Mouse (Mus musculus): ENCODE data around the gene Slc25a13.

The Slc25a13 gene

GRCm38 (mm10) chr6:6112767-6113528 is 104.0 kb downstream of the Slc25a13 start:
- in situ Hi-C loops (cut with MboI) = no loop called here

DNA sequence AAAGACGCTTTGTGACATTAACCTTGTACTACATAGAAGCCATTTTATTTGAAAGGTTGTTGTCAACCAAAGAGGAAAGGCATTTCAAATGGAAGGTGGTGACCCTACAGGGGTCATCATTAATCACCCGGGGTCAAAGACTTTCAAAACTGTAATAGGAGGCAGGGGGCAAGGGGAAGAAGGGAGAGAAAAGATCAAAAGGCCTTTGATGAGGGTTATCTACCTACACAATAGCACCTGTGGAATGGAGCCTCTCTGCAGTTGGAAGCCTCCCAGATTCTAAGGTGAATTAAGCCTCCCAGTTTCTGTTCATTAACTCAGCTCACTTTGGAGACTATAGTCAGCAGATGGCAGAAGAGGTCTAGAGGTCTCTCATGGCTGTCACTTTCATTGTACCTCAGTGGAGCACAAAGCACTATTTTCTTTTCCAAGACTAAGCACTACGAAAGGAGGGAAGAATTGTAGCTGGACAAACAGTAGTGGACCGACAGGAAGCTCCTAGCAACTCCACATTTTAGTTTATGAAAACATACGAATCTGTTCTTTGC is 109.5 kb downstream of the Slc25a13 start:
- in situ Hi-C loops (cut with MboI) = no loop called here

DNA sequence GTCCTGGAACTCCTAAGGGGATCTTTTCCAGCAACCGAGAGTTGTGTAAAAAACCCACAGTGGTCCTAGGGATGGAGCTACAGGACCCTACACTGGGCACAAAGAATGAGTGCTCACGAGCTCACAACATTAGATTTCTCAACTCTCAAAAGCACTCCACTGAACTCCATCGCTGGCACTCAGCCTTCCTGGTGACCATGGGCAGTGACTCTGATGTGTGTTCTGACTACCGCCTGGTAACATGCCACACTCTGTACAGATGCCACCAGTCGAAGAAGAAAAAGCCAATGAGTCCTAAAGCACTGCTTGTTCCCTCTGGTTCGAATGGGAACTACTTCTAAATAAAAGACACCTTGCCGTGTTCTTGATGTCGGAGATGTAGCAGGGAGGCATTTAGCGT is 111.4 kb downstream of the Slc25a13 start:
- in situ Hi-C loops (cut with MboI) = no loop called here

- in situ Hi-C loops (cut with MboI) = no loop called here
Observed at GRCm38 (mm10) chr6:6103469-6103868, 113.5 kb downstream of the Slc25a13 start.

DNA sequence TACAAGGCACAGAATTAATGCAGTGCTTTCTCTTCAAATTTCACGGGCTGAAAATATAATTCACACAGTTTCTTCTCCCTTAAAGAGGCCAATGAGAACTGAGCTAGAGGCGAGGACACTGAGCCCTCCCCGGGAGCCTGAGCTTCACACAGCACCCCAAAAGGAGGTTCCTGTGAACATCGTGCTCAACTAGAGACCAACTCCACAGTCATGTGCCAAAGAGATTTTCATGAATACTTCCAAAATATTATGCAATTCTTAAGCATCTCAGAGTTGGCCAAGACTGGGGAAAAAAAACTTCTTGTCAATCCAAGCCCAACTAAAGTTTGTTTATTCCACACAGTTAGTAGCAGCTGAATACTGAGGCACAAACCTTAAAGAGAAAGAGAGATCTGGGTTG is 115.4 kb downstream of the Slc25a13 start:
- in situ Hi-C loops (cut with MboI) = no loop called here

DNA sequence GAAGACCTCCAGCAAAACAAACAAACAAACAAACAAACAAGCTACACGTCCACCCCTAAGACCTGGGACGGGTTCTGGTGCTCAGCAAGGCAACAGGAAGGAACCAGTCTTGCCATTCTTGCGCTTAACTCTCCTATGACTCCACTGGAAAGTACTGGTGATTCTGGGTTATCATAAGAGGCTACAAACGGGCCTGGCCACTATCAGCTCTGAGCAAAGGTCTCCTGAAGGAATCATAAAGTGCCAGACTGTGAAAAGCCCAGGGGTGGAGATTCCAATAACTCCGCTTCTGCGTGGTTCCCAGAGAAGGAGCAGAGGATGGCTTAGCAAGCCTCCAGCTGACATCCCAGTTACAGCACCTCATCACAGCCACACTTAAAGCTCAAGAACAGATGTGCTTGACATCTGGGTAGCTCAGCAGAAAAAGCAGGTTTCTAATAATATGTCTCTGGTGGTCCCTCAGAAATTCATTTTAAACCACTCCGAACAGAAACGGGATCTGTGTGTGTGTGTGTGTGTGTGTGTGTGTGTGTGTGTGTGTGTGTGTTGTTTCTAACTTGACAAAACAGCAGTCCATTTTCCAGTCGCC is 116.0 kb downstream of the Slc25a13 start:
- in situ Hi-C loops (cut with MboI) = no loop called here

DNA sequence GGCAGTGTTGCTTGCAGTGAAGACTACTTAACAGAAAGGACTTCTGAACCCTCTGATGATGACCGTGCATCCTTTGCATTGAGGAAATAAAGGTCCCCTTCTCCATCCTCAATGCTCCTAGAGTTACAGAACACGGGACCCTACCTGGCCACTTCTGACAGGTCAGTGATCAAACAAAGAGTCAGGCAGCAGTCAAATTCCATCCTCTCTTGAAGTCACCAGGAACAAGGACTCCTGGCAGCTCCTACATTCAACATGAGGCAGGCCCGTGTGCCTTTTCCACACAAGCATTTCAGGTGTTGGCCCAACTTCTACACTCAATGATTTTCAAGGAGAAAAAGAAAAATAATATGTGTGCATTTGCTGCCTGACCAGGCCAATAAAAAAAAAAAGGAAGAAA is 123.0 kb downstream of the Slc25a13 start:
- in situ Hi-C loops (cut with MboI) = no loop called here

DNA sequence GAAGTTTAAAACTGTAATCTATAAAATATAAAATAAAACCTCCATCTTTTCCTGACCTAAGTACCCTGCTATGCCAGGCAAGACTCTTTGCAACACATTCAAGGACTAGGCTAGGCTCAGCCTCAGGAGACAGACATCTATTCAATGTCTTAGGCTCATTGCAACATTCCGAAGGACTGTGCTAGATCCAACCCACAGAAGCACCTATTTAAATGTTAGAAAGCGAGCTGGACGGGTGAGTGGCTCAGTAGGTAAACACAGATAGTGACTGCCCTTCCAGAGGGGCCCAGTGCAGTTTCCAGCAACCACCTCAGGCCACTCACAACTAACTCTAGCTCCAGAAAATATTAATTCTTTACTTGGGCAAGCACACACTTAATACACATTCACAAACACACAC is 123.5 kb downstream of the Slc25a13 start:
- in situ Hi-C loops (cut with MboI) = no loop called here

DNA sequence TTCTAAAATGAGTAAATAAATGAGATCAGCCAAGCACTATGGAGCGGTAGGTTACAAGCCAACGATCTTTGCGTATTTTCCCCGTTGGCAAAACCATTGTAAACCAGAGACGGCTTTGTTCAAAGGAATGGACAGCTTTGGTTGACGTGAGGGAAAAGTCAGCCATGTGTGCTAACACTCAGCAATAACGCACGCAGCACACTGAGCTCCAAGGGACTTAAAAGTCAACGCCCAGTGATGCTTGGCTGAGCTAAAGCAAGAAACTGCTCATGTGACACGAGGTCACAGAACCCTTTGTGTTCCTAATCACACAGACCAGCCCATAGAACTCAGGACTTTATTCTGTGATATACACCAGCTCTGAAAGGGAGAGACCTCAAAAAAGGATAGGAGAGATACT is 124.5 kb downstream of the Slc25a13 start:
- in situ Hi-C loops (cut with MboI) = no loop called here

DNA sequence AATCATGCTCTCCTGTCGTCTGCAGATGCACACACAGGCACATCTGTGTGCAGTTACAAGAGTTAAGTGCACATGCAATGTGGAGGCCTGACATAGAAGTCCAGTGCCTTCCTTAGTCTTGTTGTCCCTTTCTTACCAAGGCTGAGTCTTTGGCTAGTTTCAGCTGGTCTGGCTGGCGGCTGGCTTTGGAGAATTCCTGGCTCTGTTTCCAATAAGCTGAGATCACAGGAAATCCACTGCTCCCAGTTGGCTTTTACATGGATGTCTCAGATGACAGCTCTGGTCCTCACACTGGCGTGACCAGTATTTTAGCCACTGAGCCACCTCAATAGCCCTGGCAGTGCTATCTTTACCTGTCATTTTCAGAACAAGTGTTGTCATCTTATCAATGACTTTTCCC is 126.0 kb downstream of the Slc25a13 start:
- in situ Hi-C loops (cut with MboI) = no loop called here

GRCm38 (mm10) chr6:6088151-6088550 is 128.8 kb downstream of the Slc25a13 start:
- in situ Hi-C loops (cut with MboI) = no loop called here

DNA sequence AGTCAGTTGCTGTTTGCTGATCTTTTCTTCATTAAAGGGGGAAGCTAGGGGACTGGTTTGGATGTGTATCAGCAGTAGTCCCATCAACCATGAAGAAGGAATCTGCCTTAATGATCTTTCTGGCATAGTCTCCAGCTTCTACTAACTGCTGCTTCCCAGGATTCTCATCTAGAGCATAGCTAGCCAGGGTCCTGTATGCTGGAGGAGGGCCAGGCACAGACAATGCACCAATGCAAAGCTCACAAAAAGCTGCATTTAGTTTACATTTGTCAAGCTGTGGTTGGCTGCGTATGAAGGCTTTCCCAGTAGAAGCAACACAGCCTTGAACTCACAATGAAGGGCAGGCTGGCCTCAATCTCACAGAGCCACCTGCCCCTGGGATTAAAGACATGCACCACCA is 136.5 kb downstream of the Slc25a13 start:
- in situ Hi-C loops (cut with MboI) = no loop called here

DNA sequence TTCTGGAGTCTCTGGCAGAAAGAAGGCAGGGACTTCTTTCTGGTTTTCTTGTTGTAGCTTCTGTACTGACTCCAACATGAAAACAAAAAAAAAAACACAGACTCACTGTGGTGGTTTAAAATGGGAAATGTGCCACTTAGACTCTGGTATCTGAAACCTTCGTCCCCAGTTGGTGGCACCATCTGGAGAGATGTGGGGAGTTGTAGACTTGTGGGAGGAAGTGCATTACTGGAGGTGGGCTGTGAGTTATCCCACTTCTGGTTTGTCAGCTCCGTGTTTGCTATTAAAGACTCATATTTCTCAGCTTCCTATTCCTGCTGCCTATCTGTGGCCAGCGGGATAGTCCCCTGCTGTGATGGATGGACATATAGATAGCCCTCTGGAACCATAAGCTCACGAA is 139.7 kb downstream of the Slc25a13 start:
- in situ Hi-C loops (cut with MboI) = no loop called here

DNA sequence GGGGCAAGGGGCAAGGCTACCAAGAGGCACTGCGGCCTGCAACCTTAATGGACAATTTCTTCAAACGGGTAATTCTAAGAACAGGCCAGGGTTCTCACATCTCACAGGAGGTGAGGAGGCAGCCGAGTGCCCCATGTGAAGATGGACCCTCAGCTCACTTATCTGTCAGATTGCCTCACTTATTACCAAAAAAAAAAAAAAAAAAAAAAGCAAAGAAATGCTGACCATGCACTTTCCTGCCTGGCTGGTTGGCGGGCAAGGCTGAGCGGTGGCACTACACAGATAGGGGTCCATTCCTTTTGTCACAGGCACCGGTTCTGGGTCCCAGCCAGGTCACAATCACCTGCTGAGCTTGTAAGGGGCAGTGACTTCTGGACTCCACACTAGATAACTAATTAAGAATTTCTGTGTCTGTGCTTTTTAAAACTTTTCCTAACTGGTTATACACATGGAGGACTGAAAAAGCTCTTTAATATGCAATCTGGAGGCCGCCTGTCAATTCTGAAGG is 141.0 kb downstream of the Slc25a13 start:
- in situ Hi-C loops (cut with MboI) = no loop called here

DNA sequence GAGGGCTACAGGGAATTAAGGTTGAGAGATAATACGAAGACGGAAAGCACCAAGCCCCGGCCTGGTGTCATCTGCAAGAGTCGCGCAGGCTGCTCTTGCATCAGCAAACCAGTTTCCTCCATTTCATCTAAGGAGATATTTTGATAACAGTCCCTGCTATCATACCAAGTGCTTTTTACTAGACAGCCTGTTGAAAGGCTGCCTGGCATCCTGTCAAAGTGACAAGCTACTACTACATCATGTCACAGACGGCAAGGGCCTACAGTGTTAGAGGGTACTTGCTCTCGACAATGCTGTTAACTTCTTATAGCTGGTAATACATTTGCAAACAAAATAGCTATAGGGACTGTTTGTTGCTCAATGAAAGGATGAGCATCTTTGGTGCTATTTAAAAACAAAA is 145.9 kb downstream of the Slc25a13 start:
- in situ Hi-C loops (cut with MboI) = no loop called here

GRCm38 (mm10) chr6:6070015-6070414 is 147.0 kb downstream of the Slc25a13 start:
- in situ Hi-C loops (cut with MboI) = no loop called here

DNA sequence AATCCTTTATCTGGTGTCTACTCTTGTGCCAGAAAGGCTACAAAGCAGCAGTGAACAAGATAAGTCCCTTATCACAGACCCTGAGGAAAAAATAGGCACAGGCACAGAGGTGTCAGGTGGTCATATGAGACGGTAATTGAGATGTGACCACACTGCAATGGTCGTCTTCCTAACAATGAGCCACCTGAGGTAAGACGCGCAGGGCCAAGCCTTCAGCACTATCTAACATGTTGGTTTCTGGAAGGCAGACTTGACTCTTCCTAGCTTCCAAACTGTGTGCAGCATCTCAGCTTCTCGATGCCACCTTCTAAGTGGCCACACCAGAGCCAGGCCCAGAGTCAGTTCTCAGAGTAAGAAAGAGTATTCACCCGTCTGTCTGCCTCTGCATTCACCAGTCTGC is 149.8 kb downstream of the Slc25a13 start:
- in situ Hi-C loops (cut with MboI) = no loop called here

DNA sequence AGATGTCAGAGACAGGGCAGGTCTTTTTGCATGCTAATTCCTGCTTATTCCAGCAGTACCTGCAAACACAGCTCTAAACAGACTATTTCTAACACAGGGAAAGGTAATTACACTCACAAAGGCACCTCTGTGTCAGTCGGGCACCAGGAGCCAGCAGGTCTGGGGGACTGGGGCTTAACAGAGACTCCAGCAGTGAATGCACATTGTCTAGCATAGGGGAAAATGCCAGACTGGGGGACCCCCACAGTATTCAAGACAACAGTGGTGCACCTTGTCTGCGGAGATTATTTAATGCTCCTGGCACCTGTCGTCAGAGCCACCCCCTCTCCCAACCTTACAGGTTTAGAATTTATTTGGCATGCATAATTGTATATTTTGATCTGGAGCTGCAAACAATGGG is 158.4 kb downstream of the Slc25a13 start:
- in situ Hi-C loops (cut with MboI) = no loop called here

- in situ Hi-C loops (cut with MboI) = no loop called here
Observed at GRCm38 (mm10) chr6:6053946-6054345, 163.0 kb downstream of the Slc25a13 start.

GRCm38 (mm10) chr6:6052696-6053095 is 164.3 kb downstream of the Slc25a13 start:
- in situ Hi-C loops (cut with MboI) = no loop called here

GRCm38 (mm10) chr6:6046729-6047424 is 170.1 kb downstream of the Slc25a13 start:
- in situ Hi-C loops (cut with MboI) = no loop called here

GRCm38 (mm10) chr6:6038773-6039550 is 178.0 kb downstream of the Slc25a13 start:
- in situ Hi-C loops (cut with MboI) = no loop called here

Measured in mature B cell (primary cell).